Mouse (Mus musculus) MEL (cell line): Measurements from ENCODE around the gene Pdia3.

Experiments used
- CTCF ChIP-seq, 3 experiments: IDR thresholded peaks in 2 of 3; conservative IDR thresholded peaks in 1 of 3; 2 replicates each; pipeline ENCODE4 v1.5.1; 2011 to 2012; ENCODE audit warnings: low read length in 3 of 3, low read depth in 2 of 3, mild to moderate bottlenecking in 2 of 3, improper control_type of control experiment in 1 of 3, inconsistent platforms in 1 of 3, mixed read lengths in 1 of 3, moderate library complexity in 1 of 3; ENCODE audit not compliant: control insufficient read depth in 1 of 3, insufficient read depth in 1 of 3, poor library complexity in 1 of 3, severe bottlenecking in 1 of 3
- EP300 ChIP-seq, 2 experiments: IDR thresholded peaks; 2 replicates each; pipeline ENCODE4 v1.6.1; 2011; ENCODE audit warnings: improper control_type of control experiment in 2 of 2, low read length in 2 of 2, low read depth in 1 of 2, mild to moderate bottlenecking in 1 of 2
- GABPA ChIP-seq: IDR thresholded peaks from 2 replicates; pipeline ENCODE4 v1.6.1; 2012; ENCODE audit warnings: low read depth, mild to moderate bottlenecking, inconsistent platforms, low read length, improper control_type of control experiment, moderate library complexity
- HCFC1 ChIP-seq: IDR thresholded peaks from 2 replicates; pipeline ENCODE4 v1.6.1; 2012; ENCODE audit warnings: low read depth, mild to moderate bottlenecking, inconsistent platforms, low read length, improper control_type of control experiment, moderate library complexity
- JUND ChIP-seq: IDR thresholded peaks from 2 replicates; pipeline ENCODE4 v1.6.1; 2011; ENCODE audit warnings: low read depth, mild to moderate bottlenecking, improper control_type of control experiment, low read length
- KAT2A ChIP-seq: conservative IDR thresholded peaks from 2 replicates; pipeline ENCODE4 v1.6.1; 2012; ENCODE audit warnings: low read depth, low read length, improper control_type of control experiment, inconsistent platforms
- MAFK ChIP-seq: IDR thresholded peaks from 2 replicates; pipeline ENCODE4 v1.6.1; 2011; ENCODE audit warnings: low read depth, mild to moderate bottlenecking, low read length, improper control_type of control experiment, borderline replicate concordance
- MAX ChIP-seq: IDR thresholded peaks from 2 replicates; pipeline ENCODE4 v1.6.1; 2011; ENCODE audit warnings: low read length, improper control_type of control experiment
- MXI1 ChIP-seq: IDR thresholded peaks from 2 replicates; pipeline ENCODE4 v1.6.1; 2011; ENCODE audit warnings: mild to moderate bottlenecking, low read depth, low read length, improper control_type of control experiment
- POLR2A ChIP-seq, 2 experiments: IDR thresholded peaks; 2 replicates each; pipeline ENCODE4 v1.6.1; 2011 to 2012; ENCODE audit warnings: low read length in 2 of 2, mild to moderate bottlenecking in 2 of 2, control low read depth in 1 of 2, improper control_type of control experiment in 1 of 2, low read depth in 1 of 2, moderate library complexity in 1 of 2; ENCODE audit not compliant: control insufficient read depth in 1 of 2, insufficient read depth in 1 of 2, poor library complexity in 1 of 2
- TBP ChIP-seq: IDR thresholded peaks from 2 replicates; pipeline ENCODE4 v1.8.0; 2011; ENCODE audit warnings: low read depth, low read length, improper control_type of control experiment
- USF2 ChIP-seq, 2 experiments: IDR thresholded peaks; 2 replicates each; pipeline ENCODE4 v1.6.1; 2011 to 2012; ENCODE audit warnings: improper control_type of control experiment in 2 of 2, low read length in 2 of 2, borderline replicate concordance in 1 of 2, inconsistent platforms in 1 of 2, low read depth in 1 of 2, mild to moderate bottlenecking in 1 of 2; ENCODE audit not compliant: insufficient read depth in 1 of 2
- ZKSCAN1 ChIP-seq: IDR thresholded peaks from 2 replicates; pipeline ENCODE4 v1.6.1; 2012; ENCODE audit warnings: low read depth, mild to moderate bottlenecking, inconsistent platforms, low read length, improper control_type of control experiment, moderate library complexity

DNA sequence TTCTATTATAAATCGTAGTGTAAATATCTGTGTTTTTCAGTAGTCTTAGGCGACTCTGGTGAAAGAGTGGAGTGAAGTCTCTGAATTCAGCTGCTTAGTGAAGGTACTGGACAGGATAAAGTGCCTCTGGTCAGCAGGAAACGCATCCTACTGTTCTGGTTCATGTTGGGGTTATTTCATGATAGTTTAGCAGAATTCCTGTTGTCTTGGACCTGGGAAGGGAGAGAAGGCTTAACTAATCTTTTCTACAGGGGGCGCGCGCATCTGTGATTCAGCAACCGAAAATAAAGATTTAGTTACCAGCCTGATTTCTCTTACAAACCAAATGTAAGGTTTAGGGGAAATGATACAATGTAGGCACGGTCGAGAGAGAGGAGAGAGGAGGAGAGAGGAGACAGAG lies 34.6 kb downstream of the Pdia3 start:
- TF ChIP-seq POLR2A (IDR thresholded peaks at IDR 0.05; ENCODE audit: control insufficient read depth in 1 of 2, insufficient read depth in 1 of 2, low read depth in 1 of 2, low read length in 2 of 2, poor library complexity in 1 of 2), result no peak
- no peak for TF ChIP-seq EP300 (IDR thresholded peaks at IDR 0.05; ENCODE audit: low read depth in 1 of 2, low read length in 2 of 2)
- no peak for TF ChIP-seq MAFK
- no peak for TF ChIP-seq JUND
- TF ChIP-seq TBP, result no peak
- TF ChIP-seq USF2 (IDR thresholded peaks at IDR 0.05; ENCODE audit: borderline replicate concordance in 1 of 2, insufficient read depth in 1 of 2, low read depth in 1 of 2, low read length in 2 of 2), result no peak
- TF ChIP-seq HCFC1, result no peak
- peak in 1 of 3 experiments; percentile 42; a peak in 2 of 6 replicates for TF ChIP-seq CTCF (IDR thresholded peaks at IDR 0.05 in 2 of 3, conservative IDR thresholded peaks at IDR 0.05 in 1 of 3; ENCODE audit: control insufficient read depth in 1 of 3, insufficient read depth in 1 of 3, low read depth in 2 of 3, low read length in 3 of 3, poor library complexity in 1 of 3, severe bottlenecking in 1 of 3)
- no peak for TF ChIP-seq ZKSCAN1
- no peak for TF ChIP-seq MAX
- no peak for TF ChIP-seq GABPA
- TF ChIP-seq MXI1, result no peak
- TF ChIP-seq KAT2A, result no peak
